Mouse (Mus musculus): ENCODE measurements around the gene Perp. TPM values are rescaled to one million over a fixed set of nuclear protein-coding genes. Genes with fewer than 3 reads are reported as not detected.

Perp gene
- polyA plus RNA-seq, 1 experiment from 2014 or later: 15.0 TPM

- Histone ChIP-seq H3K4me1 (ENCODE audit: insufficient read depth) (no peaks in the 10 kb centered on the region), H3K36me3 (ENCODE audit: insufficient read depth) (no peaks in the 10 kb centered on the region), H3K27ac (ENCODE audit: low read depth) (no peak overlapping the region), H3K9ac (no peak overlapping the region), H3K4me3 (ENCODE audit: low read depth, low read length) (no peak overlapping the region), H3K27me3 (ENCODE audit: insufficient read depth, low read length) (peaks cover 31% of the 10 kb centered on the region), H3K9me3 (ENCODE audit: low read depth, low read length) (no peaks in the 10 kb centered on the region), H3K4me2 (no peak overlapping the region; the same call in 1 of the 2 replicates)
- DNase-seq (no peak), ATAC-seq (ENCODE audit: insufficient read depth) (no peak)
- TF ChIP-seq CTCF (IDR thresholded peaks at IDR 0.05; ENCODE audit: low read depth): no peak
- 68% methylated on average over 8 of the region's 8 CpGs for WGBS
Observed at GRCm38 (mm10) chr10:18846474-18847264, 1.8 kb downstream of the Perp start.

DNA sequence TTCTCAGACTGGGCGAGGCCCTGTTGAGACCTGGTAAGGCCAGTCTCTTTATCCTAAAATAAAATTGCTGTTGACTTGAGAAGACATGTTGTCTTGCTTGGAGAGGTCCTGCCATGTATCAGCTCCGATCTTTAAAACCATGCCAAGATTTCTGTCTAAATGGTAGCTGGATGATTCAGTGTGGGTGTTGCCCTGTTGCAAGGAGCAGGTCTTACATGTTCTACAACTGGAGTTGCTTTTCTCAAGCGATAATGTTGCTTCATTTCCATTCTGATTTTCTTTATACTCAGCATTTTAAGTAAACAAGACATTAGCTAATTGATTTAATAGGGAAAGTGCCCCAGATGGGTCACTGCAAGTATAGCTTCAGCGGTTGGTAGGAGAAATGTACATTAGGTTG, 5.4 kb downstream of the Perp start:
- H3K27me3 ChIP-seq (ENCODE audit: insufficient read depth, low read length): peaks cover 19% of the 10 kb centered on the region
- H3K27ac ChIP-seq (ENCODE audit: low read depth): no peak overlapping the region
- no peak overlapping the region for H3K9ac ChIP-seq
- no peak overlapping the region for H3K4me2 ChIP-seq
- H3K36me3 ChIP-seq (ENCODE audit: insufficient read depth): no peaks in the 10 kb centered on the region
- ATAC-seq (ENCODE audit: insufficient read depth) (no peak), DNase-seq (no peak)
- no peaks in the 10 kb centered on the region for H3K9me3 ChIP-seq (ENCODE audit: low read depth, low read length)
- H3K4me1 ChIP-seq (ENCODE audit: insufficient read depth): no peaks in the 10 kb centered on the region
- TF ChIP-seq CTCF (IDR thresholded peaks at IDR 0.05; ENCODE audit: low read depth): no peak
- no peak overlapping the region for H3K4me3 ChIP-seq (ENCODE audit: low read depth, low read length)
- 81% methylated on average over 4 of the region's 4 CpGs for WGBS

DNA sequence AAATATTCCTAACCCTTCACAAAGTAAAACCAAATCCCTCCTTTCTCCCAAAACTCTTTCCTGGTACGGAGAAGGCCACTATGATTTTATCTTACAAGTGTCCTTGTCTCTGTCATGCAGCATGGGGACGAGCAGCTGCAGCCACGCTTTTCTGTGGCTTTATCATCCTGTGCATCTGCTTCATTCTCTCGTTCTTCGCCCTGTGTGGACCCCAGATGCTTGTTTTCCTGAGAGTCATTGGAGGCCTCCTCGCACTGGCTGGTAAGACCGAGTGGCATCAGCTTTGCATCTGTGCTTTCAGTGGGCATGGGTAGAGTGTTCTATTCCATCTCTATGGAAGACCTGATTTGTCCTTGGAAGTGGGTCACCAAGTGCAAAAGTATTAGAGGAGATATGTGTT, 8.6 kb downstream of the Perp start:
- no peak for ATAC-seq (ENCODE audit: insufficient read depth)
- 82% methylated on average over 7 of the region's 7 CpGs for WGBS

DNA sequence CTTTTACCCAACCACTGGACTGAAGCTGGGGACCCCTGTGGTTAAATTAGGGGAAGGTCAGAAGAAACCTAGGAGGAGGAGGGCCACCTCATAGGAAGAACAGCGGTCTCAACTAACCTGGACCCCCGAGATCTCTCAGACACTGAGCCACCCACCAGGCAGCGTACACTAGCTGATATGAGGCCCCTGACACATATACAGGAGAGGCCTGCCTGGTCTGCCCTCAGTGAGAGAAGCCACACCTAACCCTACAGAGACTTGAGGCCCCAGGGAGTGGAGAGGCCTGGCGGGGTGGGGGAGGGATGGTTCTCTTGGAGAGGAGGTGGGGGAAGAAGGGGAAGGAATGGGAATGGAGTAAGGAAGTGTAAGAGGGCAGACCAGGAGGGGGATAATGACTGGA, 12.4 kb downstream of the Perp start:
- TF ChIP-seq CTCF (IDR thresholded peaks at IDR 0.05; ENCODE audit: low read depth): no peak
- WGBS: 69% methylated on average over 4 of the region's 4 CpGs
- DNase-seq: no peak
- ATAC-seq (ENCODE audit: insufficient read depth): no peak
- Histone ChIP-seq H3K27ac (ENCODE audit: low read depth) (no peak overlapping the region), H3K4me3 (ENCODE audit: low read depth, low read length) (no peak overlapping the region), H3K36me3 (ENCODE audit: insufficient read depth) (no peaks in the 10 kb centered on the region), H3K27me3 (ENCODE audit: insufficient read depth, low read length) (no peaks in the 10 kb centered on the region), H3K9ac (no peak overlapping the region), H3K4me1 (ENCODE audit: insufficient read depth) (no peaks in the 10 kb centered on the region), H3K4me2 (no peak overlapping the region), H3K9me3 (ENCODE audit: low read depth, low read length) (no peaks in the 10 kb centered on the region)

More for the DNA sequence above, 8.6 kb downstream of the Perp start:
- Histone ChIP-seq H3K36me3 (ENCODE audit: insufficient read depth) (no peaks in the 10 kb centered on the region), H3K27me3 (ENCODE audit: insufficient read depth, low read length) (no peaks in the 10 kb centered on the region), H3K27ac (ENCODE audit: low read depth) (no peak overlapping the region), H3K4me2 (no peak overlapping the region), H3K4me1 (ENCODE audit: insufficient read depth) (no peaks in the 10 kb centered on the region), H3K9me3 (ENCODE audit: low read depth, low read length) (no peaks in the 10 kb centered on the region), H3K4me3 (ENCODE audit: low read depth, low read length) (no peak overlapping the region), H3K9ac (no peak overlapping the region)
- no peak for DNase-seq
- no peak for TF ChIP-seq CTCF (IDR thresholded peaks at IDR 0.05; ENCODE audit: low read depth)

- Histone ChIP-seq H3K27me3 (ENCODE audit: insufficient read depth, low read length) (no peaks in the 10 kb centered on the region), H3K4me1 (ENCODE audit: insufficient read depth) (no peaks in the 10 kb centered on the region), H3K4me2 (no peak overlapping the region), H3K9ac (no peak overlapping the region), H3K4me3 (ENCODE audit: low read depth, low read length) (no peak overlapping the region), H3K27ac (ENCODE audit: low read depth) (no peak overlapping the region), H3K9me3 (ENCODE audit: low read depth, low read length) (no peaks in the 10 kb centered on the region), H3K36me3 (ENCODE audit: insufficient read depth) (no peaks in the 10 kb centered on the region)
- DNase-seq (no peak), ATAC-seq (ENCODE audit: insufficient read depth) (no peak)
- no peak for TF ChIP-seq CTCF (IDR thresholded peaks at IDR 0.05; ENCODE audit: low read depth)
- WGBS: 36% methylated on average over 3 of the region's 3 CpGs
Observed at GRCm38 (mm10) chr10:18859632-18860031, 14.8 kb downstream of the Perp start.

- H3K9me3 ChIP-seq (ENCODE audit: low read depth, low read length): no peaks in the 10 kb centered on the region
- H3K27ac ChIP-seq (ENCODE audit: low read depth): no peak overlapping the region
- TF ChIP-seq CTCF (IDR thresholded peaks at IDR 0.05; ENCODE audit: low read depth): no peak
- H3K4me1 ChIP-seq (ENCODE audit: insufficient read depth): no peaks in the 10 kb centered on the region
- H3K4me3 ChIP-seq (ENCODE audit: low read depth, low read length): no peak overlapping the region
- H3K27me3 ChIP-seq (ENCODE audit: insufficient read depth, low read length): no peaks in the 10 kb centered on the region
- 38% methylated on average over 5 of the region's 5 CpGs for WGBS
- ATAC-seq (ENCODE audit: insufficient read depth) (no peak), DNase-seq (no peak)
- H3K9ac ChIP-seq: no peak overlapping the region
- H3K4me2 ChIP-seq: no peak overlapping the region
- no peaks in the 10 kb centered on the region for H3K36me3 ChIP-seq (ENCODE audit: insufficient read depth)
Observed at GRCm38 (mm10) chr10:18860119-18860824, 15.5 kb downstream of the Perp start.

DNA sequence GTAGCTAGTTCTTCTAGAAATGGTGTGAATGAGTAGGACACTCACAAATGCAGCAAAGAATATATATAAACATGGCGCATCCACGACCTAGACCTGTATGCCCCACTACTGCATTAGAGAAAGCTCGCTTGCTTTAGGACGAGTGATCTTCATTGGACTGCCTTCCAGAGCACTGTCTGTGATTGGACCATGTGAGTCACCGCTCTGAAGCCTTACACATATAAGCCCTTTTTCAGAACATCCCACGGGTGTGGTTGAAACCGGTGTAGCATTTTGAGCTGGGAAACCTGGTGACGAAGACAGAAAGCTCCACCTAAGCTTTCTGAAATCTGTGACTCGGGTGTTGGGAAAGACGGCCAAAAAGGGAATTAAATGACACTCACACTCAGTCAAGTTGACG, 16.0 kb downstream of the Perp start:
- no peak for TF ChIP-seq CTCF (IDR thresholded peaks at IDR 0.05; ENCODE audit: low read depth)
- Histone ChIP-seq H3K4me1 (ENCODE audit: insufficient read depth) (no peaks in the 10 kb centered on the region), H3K27me3 (ENCODE audit: insufficient read depth, low read length) (no peaks in the 10 kb centered on the region), H3K4me3 (ENCODE audit: low read depth, low read length) (no peak overlapping the region), H3K36me3 (ENCODE audit: insufficient read depth) (no peaks in the 10 kb centered on the region), H3K27ac (ENCODE audit: low read depth) (no peak overlapping the region), H3K4me2 (no peak overlapping the region), H3K9ac (no peak overlapping the region), H3K9me3 (ENCODE audit: low read depth, low read length) (no peaks in the 10 kb centered on the region)
- ATAC-seq (ENCODE audit: insufficient read depth) (no peak), DNase-seq (no peak)
- 77% methylated on average over 11 of the region's 11 CpGs for WGBS
